Mouse (Mus musculus) limb, embryonic 15.5 days (tissue): Measurements from ENCODE around the gene Lrrc29. TPM values are rescaled to one million over a fixed set of nuclear protein-coding genes. Genes with fewer than 3 reads are reported as not detected.
A peak's percentile ranks its signal among the peaks of the same experiment; 100 is the strongest.

Experiments used
- ATAC-seq: fragments of 200-750 bp; cut with Nextera tagmentation; 2 replicates; pipeline ENCODE4 v1.8.0; 2017; ENCODE audit warnings: low read depth, moderate TSS enrichment; ENCODE audit not compliant: insufficient number of reproducible peaks, low FRiP score, low TSS enrichment
- H3K27ac ChIP-seq: fragments of 300-500 bp; sonication (generic); 2 replicates; pipeline ENCODE4 v1.5.1; 2015; ENCODE audit warnings: moderate library complexity, mild to moderate bottlenecking, inconsistent platforms
- H3K27me3 ChIP-seq: fragments of 300-500 bp; sonication (generic); 2 replicates; pipeline ENCODE4 v1.6.1; 2015; ENCODE audit warnings: inconsistent platforms
- H3K36me3 ChIP-seq: fragments of 300-500 bp; sonication (generic); 2 replicates; pipeline ENCODE4 v1.6.1; 2015; ENCODE audit warnings: inconsistent platforms
- H3K4me1 ChIP-seq: fragments of 300-500 bp; sonication (generic); 2 replicates; pipeline ENCODE4 v1.6.1; 2015; ENCODE audit warnings: inconsistent platforms
- H3K4me2 ChIP-seq: fragments of 300-500 bp; sonication (generic); 2 replicates; pipeline ENCODE4 v1.6.1; 2015; ENCODE audit warnings: mild to moderate bottlenecking, inconsistent platforms
- H3K4me3 ChIP-seq: fragments of 300-500 bp; sonication (generic); 2 replicates; pipeline ENCODE4 v1.5.1; 2015; ENCODE audit warnings: mild to moderate bottlenecking, inconsistent platforms
- H3K9ac ChIP-seq: fragments of 300-500 bp; sonication (generic); 2 replicates; pipeline ENCODE4 v1.6.1; 2015; ENCODE audit warnings: inconsistent platforms
- H3K9me3 ChIP-seq: fragments of 300-500 bp; sonication (generic); 2 replicates; pipeline ENCODE4 v1.6.1; 2016; ENCODE audit warnings: inconsistent platforms
- WGBS: fragments of 180-500 bp; shearing (Covaris S2); methylation state at CpG from one replicate; pipeline ENCODE4 v1.1.7; 2015; 5-methylcytosine and 5-hydroxymethylcytosine counted together
- polyA plus RNA-seq: library from polyadenylated mRNA; unstranded; fragments of >200 nt; fragmentation: Nextera tagmentation; extraction: Ambion mirVana; gene quantifications from 2 replicates; pipeline ENCODE4 v1.2.1, GENCODE M21; 2015

Gene Lrrc29
- polyA plus RNA-seq, 1 experiment from 2014 or later: 1.7 TPM

DNA sequence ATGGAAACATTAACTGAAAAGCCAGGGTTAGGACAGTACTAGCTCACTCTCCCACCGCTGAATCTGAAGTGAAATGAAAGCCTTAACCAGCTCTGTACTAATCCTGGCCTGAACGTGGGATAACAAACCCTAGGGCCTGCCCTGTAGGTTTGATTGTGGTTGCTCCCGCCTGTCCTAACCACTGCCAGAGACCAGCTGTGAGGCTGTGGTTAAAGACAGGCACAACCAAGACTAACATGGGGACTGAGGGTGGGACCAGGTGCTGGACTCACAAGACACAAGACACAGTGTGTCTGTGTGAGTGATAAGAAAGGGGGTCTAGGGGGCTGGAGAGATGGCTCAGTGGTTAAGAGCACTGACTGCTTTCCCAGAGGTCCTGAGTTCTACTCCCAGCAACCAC, 45.5 kb downstream of the Lrrc29 start:
- no peak overlapping the region for H3K9ac ChIP-seq
- no peaks in the 10 kb centered on the region for H3K9me3 ChIP-seq
- H3K36me3 ChIP-seq: peaks cover 12% of the 10 kb centered on the region; the same call in 1 of the 2 replicates
- no peak for ATAC-seq
- WGBS: 63% methylated on average over 3 of the region's 3 CpGs
- H3K4me2 ChIP-seq: no peak overlapping the region
- H3K27me3 ChIP-seq: peaks cover 46% of the 10 kb centered on the region
- no peak overlapping the region for H3K4me3 ChIP-seq
- peaks cover 26% of the 10 kb centered on the region for H3K4me1 ChIP-seq
- no peak overlapping the region for H3K27ac ChIP-seq

- Histone ChIP-seq H3K4me3 (peak overlapping the region; percentile 28), H3K9ac (no peak overlapping the region), H3K4me1 (peaks cover 30% of the 10 kb centered on the region), H3K4me2 (peak overlapping the region; percentile 53), H3K36me3 (peaks cover 3% of the 10 kb centered on the region; the same call in 1 of the 2 replicates), H3K27me3 (peaks cover 62% of the 10 kb centered on the region), H3K27ac (no peak overlapping the region), H3K9me3 (no peaks in the 10 kb centered on the region)
- WGBS: 4% methylated on average over 28 of the region's 28 CpGs
- peak; percentile 30; the same call in 1 of the 2 replicates for ATAC-seq
These were observed 47.2 kb downstream of the Lrrc29 start for GRCm38 (mm10) chr8:105278911-105279334.

DNA sequence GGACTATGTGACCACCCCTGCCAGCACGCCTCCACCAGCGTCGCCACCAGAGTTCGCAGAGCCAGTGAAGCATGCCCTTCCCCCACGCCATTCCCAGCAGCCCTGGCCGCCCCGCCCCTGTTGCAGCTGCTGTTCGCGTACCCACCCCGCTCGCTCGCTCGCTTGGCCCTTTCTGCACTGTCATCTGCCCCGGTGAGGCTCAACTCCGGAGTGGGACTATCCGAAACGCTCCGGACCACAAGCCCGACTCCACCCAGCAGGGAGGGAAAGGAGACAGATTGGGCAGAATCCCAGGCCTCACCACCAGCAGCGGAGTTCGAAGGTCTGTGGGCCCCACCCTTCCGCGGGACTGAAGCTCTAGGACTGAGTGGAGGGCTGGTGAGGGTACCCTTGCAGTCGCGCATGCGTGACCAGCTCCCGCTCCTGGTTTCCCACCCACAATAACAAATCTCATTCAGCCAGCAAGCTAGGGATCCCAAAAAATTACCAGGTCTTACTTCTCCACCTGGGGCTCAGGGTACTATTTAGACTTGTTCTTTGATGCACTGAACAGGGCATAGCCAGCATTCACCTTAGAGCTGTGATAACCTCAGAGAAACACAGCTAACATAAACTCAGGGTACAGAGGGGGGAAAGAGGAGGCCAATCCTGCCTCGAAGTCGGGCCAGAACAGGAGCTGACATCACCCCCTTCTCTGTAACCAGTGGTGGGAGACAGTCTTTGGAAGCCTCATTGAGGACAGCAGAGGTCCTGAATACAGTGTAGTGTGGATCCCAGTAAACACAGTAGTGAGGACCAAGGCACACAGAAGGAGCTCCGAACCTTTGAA, 49.6 kb downstream of the Lrrc29 start:
- H3K4me3 ChIP-seq: peak overlapping the region; percentile 44
- H3K36me3 ChIP-seq: no peaks in the 10 kb centered on the region
- 3% methylated on average over 30 of the region's 30 CpGs for WGBS
- peaks cover 27% of the 10 kb centered on the region for H3K4me1 ChIP-seq
- peak; percentile 56; the same call in 1 of the 2 replicates for ATAC-seq
- no peaks in the 10 kb centered on the region for H3K9me3 ChIP-seq
- H3K4me2 ChIP-seq: peak overlapping the region; percentile 85
- peaks cover 82% of the 10 kb centered on the region for H3K27me3 ChIP-seq
- H3K9ac ChIP-seq: peak overlapping the region; percentile 31
- no peak overlapping the region for H3K27ac ChIP-seq

GRCm38 (mm10) chr8:105275840-105276239, 50.2 kb downstream of the Lrrc29 start, which contains the start of gene Nol3:
Gene Nol3 (plus strand): TSS chr8:105276140.
- no peaks in the 10 kb centered on the region for H3K36me3 ChIP-seq
- H3K9ac ChIP-seq: peak within 1 kb of the TSS; percentile 31
- no peaks in the 10 kb centered on the region for H3K9me3 ChIP-seq
- 4% methylated on average over 10 of the region's 10 CpGs for WGBS
- peaks cover 29% of the 10 kb centered on the region for H3K4me1 ChIP-seq
- no peak for ATAC-seq
- H3K27me3 ChIP-seq: peaks cover 89% of the 10 kb centered on the region
- peak within 1 kb of the TSS; percentile 85 for H3K4me2 ChIP-seq
- H3K27ac ChIP-seq: no peak within 1 kb of the TSS
- peak within 1 kb of the TSS; percentile 44 for H3K4me3 ChIP-seq

- Histone ChIP-seq H3K27me3 (peaks cover 94% of the 10 kb centered on the region), H3K9me3 (no peaks in the 10 kb centered on the region), H3K4me1 (peaks cover 33% of the 10 kb centered on the region), H3K27ac (no peak overlapping the region), H3K36me3 (no peaks in the 10 kb centered on the region), H3K4me3 (peak overlapping the region; percentile 44; the same call in 1 of the 2 replicates), H3K9ac (no peak overlapping the region), H3K4me2 (peak overlapping the region; percentile 85; the same call in 1 of the 2 replicates)
- 5% methylated on average over 11 of the region's 11 CpGs for WGBS
- no peak for ATAC-seq
These were observed 50.7 kb downstream of the Lrrc29 start for GRCm38 (mm10) chr8:105275387-105275786.

DNA sequence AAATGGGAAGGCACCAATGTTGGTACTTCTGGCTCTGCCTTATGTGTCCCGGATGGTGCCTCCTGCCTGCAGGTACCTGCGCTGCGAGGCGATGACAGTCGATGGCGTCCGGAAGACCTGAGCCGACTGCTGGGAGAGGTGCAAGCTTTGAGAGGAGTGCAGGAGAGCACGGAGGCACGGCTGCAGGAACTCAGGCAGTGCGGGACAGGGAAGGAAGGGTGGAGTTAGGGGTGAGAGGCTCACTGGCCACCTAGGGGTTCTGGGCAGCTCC, 55.2 kb downstream of the Lrrc29 start:
- 0 out of 2 replicates have a peak overlapping the region, but pooled peaks have one; percentile 4 for H3K9ac ChIP-seq

GRCm38 (mm10) chr8:105270101-105270915, 55.8 kb downstream of the Lrrc29 start:
- peaks cover 93% of the 10 kb centered on the region for H3K27me3 ChIP-seq
- H3K9me3 ChIP-seq: no peaks in the 10 kb centered on the region
- ATAC-seq: no peak
- peak overlapping the region; percentile 83 for H3K4me2 ChIP-seq
- H3K4me1 ChIP-seq: peaks cover 38% of the 10 kb centered on the region
- no peaks in the 10 kb centered on the region for H3K36me3 ChIP-seq
- 0 out of 2 replicates have a peak overlapping the region, but pooled peaks have one; percentile 7 for H3K9ac ChIP-seq
- WGBS: 4% methylated on average over 39 of the region's 39 CpGs
- no peak overlapping the region for H3K27ac ChIP-seq
- peak overlapping the region; percentile 43 for H3K4me3 ChIP-seq

More for the DNA sequence above, 55.2 kb downstream of the Lrrc29 start:
- Histone ChIP-seq H3K4me2 (0 out of 2 replicates have a peak overlapping the region, but pooled peaks have one; percentile 83), H3K9me3 (no peaks in the 10 kb centered on the region), H3K4me3 (peak overlapping the region; percentile 8; the same call in 1 of the 2 replicates), H3K27ac (no peak overlapping the region), H3K27me3 (peaks cover 95% of the 10 kb centered on the region), H3K4me1 (peaks cover 39% of the 10 kb centered on the region), H3K36me3 (no peaks in the 10 kb centered on the region)
- ATAC-seq: no peak
- WGBS: 4% methylated on average over 11 of the region's 11 CpGs

DNA sequence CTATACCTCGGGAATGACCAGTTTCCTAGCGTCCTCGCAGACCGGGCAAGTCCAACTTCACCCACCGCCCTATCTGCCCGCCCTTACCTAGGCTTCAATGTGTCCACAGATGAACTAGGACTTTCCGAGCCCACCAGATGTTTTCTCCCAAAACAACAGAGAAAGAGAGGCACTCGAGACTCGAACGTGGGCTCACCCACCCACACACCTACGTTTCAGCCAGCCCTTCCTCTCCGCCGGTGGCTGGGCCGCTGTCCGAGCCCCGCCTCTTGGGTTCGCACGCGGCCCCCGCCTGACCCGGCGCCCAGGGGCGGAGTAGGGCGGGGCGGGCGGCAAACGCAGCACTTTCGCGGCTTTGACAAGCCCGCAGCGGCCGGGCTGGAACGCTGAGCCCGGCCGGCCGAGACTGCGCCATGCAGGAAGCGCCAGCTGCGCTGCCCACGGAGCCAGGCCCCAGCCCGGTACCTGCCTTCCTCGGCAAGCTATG, 56.6 kb downstream of the Lrrc29 start, which contains the start of gene Hsf4:
Hsf4 (plus strand) TSS at position 341 of the 487 bp plus-strand sequence.
- peaks cover 85% of the 10 kb centered on the region for H3K27me3 ChIP-seq
- no peaks in the 10 kb centered on the region for H3K9me3 ChIP-seq
- peaks cover 42% of the 10 kb centered on the region for H3K4me1 ChIP-seq
- no peak within 1 kb of the TSS for H3K27ac ChIP-seq
- no peak for ATAC-seq
- 1% methylated on average over 42 of the region's 42 CpGs for WGBS
- H3K9ac ChIP-seq: 0 out of 2 replicates have a peak within 1 kb of the TSS, but pooled peaks have one; percentile 7
- H3K36me3 ChIP-seq: no peaks in the 10 kb centered on the region
- peak within 1 kb of the TSS; percentile 43 for H3K4me3 ChIP-seq
- peak within 1 kb of the TSS; percentile 83 for H3K4me2 ChIP-seq

DNA sequence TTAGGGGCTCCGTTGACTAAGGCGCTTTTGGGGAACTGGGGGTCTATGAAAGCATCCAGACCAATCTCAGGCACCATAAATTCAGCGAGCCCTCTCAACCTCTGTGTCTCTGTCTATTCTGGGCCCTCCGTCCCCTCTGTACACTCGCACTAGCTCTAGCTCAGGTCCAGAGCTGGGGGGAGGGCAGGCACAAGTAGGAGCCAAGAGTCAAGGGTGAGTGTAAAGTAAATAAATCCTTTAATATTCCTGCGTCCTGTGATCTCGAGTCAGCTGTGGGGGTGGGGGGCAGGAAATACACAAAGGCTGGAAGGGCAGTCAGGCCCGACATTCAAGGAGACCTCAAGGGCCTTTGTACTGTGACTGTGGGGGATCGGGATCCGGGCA, 57.0 kb downstream of the Lrrc29 start:
- H3K36me3 ChIP-seq: no peaks in the 10 kb centered on the region
- 6% methylated on average over 10 of the region's 10 CpGs for WGBS
- no peak for ATAC-seq

GRCm38 (mm10) chr8:105268342-105269074, 57.6 kb downstream of the Lrrc29 start:
- WGBS: 2% methylated on average over 65 of the region's 65 CpGs
- Histone ChIP-seq H3K36me3 (no peaks in the 10 kb centered on the region), H3K27me3 (peaks cover 83% of the 10 kb centered on the region), H3K4me2 (peak overlapping the region; percentile 83), H3K4me3 (peak overlapping the region; percentile 43), H3K4me1 (peaks cover 47% of the 10 kb centered on the region), H3K27ac (no peak overlapping the region), H3K9me3 (no peaks in the 10 kb centered on the region), H3K9ac (no peak overlapping the region)
- no peak for ATAC-seq

More for the DNA sequence above, 57.0 kb downstream of the Lrrc29 start:
- Histone ChIP-seq H3K9ac (no peak overlapping the region), H3K4me1 (peaks cover 43% of the 10 kb centered on the region), H3K4me2 (peak overlapping the region; percentile 83), H3K27ac (no peak overlapping the region), H3K27me3 (peaks cover 82% of the 10 kb centered on the region), H3K4me3 (peak overlapping the region; percentile 43), H3K9me3 (no peaks in the 10 kb centered on the region)

DNA sequence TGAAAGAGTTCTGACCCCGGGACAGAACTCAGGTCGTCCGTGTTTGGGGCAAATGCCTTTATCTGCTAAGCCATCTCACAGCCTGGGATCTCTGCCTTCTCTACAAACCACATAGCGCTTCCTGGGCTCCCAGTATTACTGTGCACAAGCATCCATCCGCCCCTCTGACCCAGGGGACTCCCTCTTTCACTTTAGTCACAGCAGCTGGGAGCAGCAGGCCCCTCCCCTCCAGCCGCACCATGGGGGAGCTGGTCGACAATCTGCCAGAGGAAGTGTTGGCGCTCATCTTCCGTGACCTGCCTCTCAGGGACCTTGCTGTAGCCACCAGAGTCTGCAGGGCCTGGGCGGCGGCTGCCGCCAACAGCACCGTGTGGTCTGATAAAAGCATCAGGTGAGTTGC, 59.3 kb downstream of the Lrrc29 start:
- H3K27me3 ChIP-seq: peaks cover 73% of the 10 kb centered on the region
- no peak overlapping the region for H3K9ac ChIP-seq
- H3K9me3 ChIP-seq: no peaks in the 10 kb centered on the region
- H3K36me3 ChIP-seq: no peaks in the 10 kb centered on the region
- no peak overlapping the region for H3K4me2 ChIP-seq
- no peak overlapping the region for H3K27ac ChIP-seq
- ATAC-seq: no peak
- peaks cover 46% of the 10 kb centered on the region for H3K4me1 ChIP-seq
- H3K4me3 ChIP-seq: no peak overlapping the region
- 36% methylated on average over 13 of the region's 13 CpGs for WGBS
